Mouse (Mus musculus): ENCODE measurements around the gene Taar4. TPM values are rescaled to one million over a fixed set of nuclear protein-coding genes. Genes with fewer than 3 reads are reported as not detected.

The Taar4 gene
- polyA plus RNA-seq (2014; fragmentation: Illumina TruSeq; extraction: RNeasy Lipid Tissue Mini Kit (QIAGEN cat#74804); ENCODE audit: low replicate concordance), result not detected

GRCm38 (mm10) chr10:23960444-23960915 is at the start of gene Taar4:
TSS of gene Taar4 (plus strand) at chr10:23960494.

GRCm38 (mm10) chr10:23920056-23920455 is 40.2 kb upstream of the Taar4 start, which contains the start of gene Taar1:
TSS of gene Taar1 (plus strand) at chr10:23920356.

GRCm38 (mm10) chr10:23938312-23938711 is 22.0 kb upstream of the Taar4 start, which contains the start of gene Taar2:
TSS of gene Taar2 (plus strand) at chr10:23938572.

DNA sequence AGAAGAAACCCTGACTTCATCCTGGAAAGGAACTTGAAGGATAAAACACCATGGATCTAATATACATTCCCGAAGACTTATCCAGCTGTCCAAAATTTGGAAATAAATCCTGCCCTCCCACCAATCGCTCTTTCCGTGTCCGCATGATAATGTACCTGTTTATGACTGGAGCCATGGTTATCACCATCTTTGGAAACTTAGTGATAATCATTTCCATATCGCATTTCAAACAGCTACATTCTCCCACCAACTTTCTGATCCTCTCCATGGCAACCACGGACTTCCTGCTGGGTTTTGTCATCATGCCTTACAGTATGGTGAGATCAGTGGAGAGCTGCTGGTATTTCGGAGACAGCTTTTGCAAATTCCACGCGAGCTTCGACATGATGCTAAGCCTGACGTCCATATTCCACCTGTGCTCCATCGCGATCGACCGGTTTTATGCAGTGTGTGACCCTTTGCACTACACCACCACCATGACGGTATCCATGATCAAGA is 10.7 kb upstream of the Taar4 start, which contains the start of gene Taar3:
TSS of gene Taar3 (plus strand) at position 51 of the 498 bp plus-strand sequence.

GRCm38 (mm10) chr10:23970656-23971165 is 10.4 kb downstream of the Taar4 start, which contains the start of gene Taar5:
TSS of gene Taar5 (plus strand) at chr10:23970706.

GRCm38 (mm10) chr10:23985546-23985945 is 25.3 kb downstream of the Taar4 start, which contains the start of gene Taar6:
TSS of gene Taar6 (minus strand) at chr10:23985646.

GRCm38 (mm10) chr10:23993381-23993780 is 33.1 kb downstream of the Taar4 start, which contains the start of gene Taar7a:
TSS of gene Taar7a (minus strand) at chr10:23993481.

DNA sequence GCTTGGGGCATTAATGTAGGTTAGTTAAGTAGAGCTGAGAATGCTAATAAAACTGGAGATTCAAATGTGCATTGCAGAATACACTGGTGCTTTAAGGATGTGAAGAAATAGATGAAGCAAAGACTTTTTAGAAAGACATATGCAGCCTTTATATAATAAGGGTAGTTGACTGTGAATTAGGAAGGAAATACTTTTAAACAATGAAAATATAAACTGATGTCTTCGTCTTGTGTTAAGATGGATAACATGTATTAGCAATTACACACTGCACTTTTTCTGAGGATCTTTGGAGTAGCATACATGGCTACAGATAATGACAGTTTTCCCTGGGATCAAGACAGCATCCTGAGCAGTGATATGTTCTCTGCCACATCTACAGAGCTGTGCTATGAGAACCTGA is 39.3 kb downstream of the Taar4 start, which contains the start of gene Taar7b:
TSS of gene Taar7b (plus strand) at position 301 of the 400 bp plus-strand sequence.

Other genes with a start within 250 kb of the Taar4 start
- gene Rps12, start 173.2 kb upstream of the Taar4 start, polyA plus RNA-seq (2014; fragmentation: Illumina TruSeq; extraction: RNeasy Lipid Tissue Mini Kit (QIAGEN cat#74804); ENCODE audit: low replicate concordance), result 248 TPM
- gene Slc18b1, start 163.5 kb upstream of the Taar4 start, polyA plus RNA-seq (2014; fragmentation: Illumina TruSeq; extraction: RNeasy Lipid Tissue Mini Kit (QIAGEN cat#74804); ENCODE audit: low replicate concordance), result 64.9 TPM
- 0.30 TPM for gene Vnn3, start 109.0 kb upstream of the Taar4 start, polyA plus RNA-seq (2014; fragmentation: Illumina TruSeq; extraction: RNeasy Lipid Tissue Mini Kit (QIAGEN cat#74804); ENCODE audit: low replicate concordance)
- 150 TPM for gene Vnn1, start 65.8 kb upstream of the Taar4 start, polyA plus RNA-seq (2014; fragmentation: Illumina TruSeq; extraction: RNeasy Lipid Tissue Mini Kit (QIAGEN cat#74804); ENCODE audit: low replicate concordance)
- gene Taar1, start 40.1 kb upstream of the Taar4 start, polyA plus RNA-seq (2014; fragmentation: Illumina TruSeq; extraction: RNeasy Lipid Tissue Mini Kit (QIAGEN cat#74804); ENCODE audit: low replicate concordance), result not detected
- gene Taar2, start 21.9 kb upstream of the Taar4 start, polyA plus RNA-seq (2014; fragmentation: Illumina TruSeq; extraction: RNeasy Lipid Tissue Mini Kit (QIAGEN cat#74804); ENCODE audit: low replicate concordance), result not detected
- not detected for gene Taar3, start 10.9 kb upstream of the Taar4 start, polyA plus RNA-seq (2014; fragmentation: Illumina TruSeq; extraction: RNeasy Lipid Tissue Mini Kit (QIAGEN cat#74804); ENCODE audit: low replicate concordance)
- not detected for gene Taar5, start 10.2 kb downstream of the Taar4 start, polyA plus RNA-seq (2014; fragmentation: Illumina TruSeq; extraction: RNeasy Lipid Tissue Mini Kit (QIAGEN cat#74804); ENCODE audit: low replicate concordance)
- gene Taar6, start 25.2 kb downstream of the Taar4 start, polyA plus RNA-seq (2014; fragmentation: Illumina TruSeq; extraction: RNeasy Lipid Tissue Mini Kit (QIAGEN cat#74804); ENCODE audit: low replicate concordance), result not detected
- not detected for gene Taar7a, start 33.0 kb downstream of the Taar4 start, polyA plus RNA-seq (2014; fragmentation: Illumina TruSeq; extraction: RNeasy Lipid Tissue Mini Kit (QIAGEN cat#74804); ENCODE audit: low replicate concordance)
- not detected for gene Taar7b, start 39.4 kb downstream of the Taar4 start, polyA plus RNA-seq (2014; fragmentation: Illumina TruSeq; extraction: RNeasy Lipid Tissue Mini Kit (QIAGEN cat#74804); ENCODE audit: low replicate concordance)
- not detected for gene Taar7d, start 66.7 kb downstream of the Taar4 start, polyA plus RNA-seq (2014; fragmentation: Illumina TruSeq; extraction: RNeasy Lipid Tissue Mini Kit (QIAGEN cat#74804); ENCODE audit: low replicate concordance)
- gene Taar7e, start 77.1 kb downstream of the Taar4 start, polyA plus RNA-seq (2014; fragmentation: Illumina TruSeq; extraction: RNeasy Lipid Tissue Mini Kit (QIAGEN cat#74804); ENCODE audit: low replicate concordance), result not detected
- gene Taar7f, start 89.0 kb downstream of the Taar4 start, polyA plus RNA-seq (2014; fragmentation: Illumina TruSeq; extraction: RNeasy Lipid Tissue Mini Kit (QIAGEN cat#74804); ENCODE audit: low replicate concordance), result not detected
- not detected for gene Taar8a, start 116.0 kb downstream of the Taar4 start, polyA plus RNA-seq (2014; fragmentation: Illumina TruSeq; extraction: RNeasy Lipid Tissue Mini Kit (QIAGEN cat#74804); ENCODE audit: low replicate concordance)
- not detected for gene Taar8b, start 131.8 kb downstream of the Taar4 start, polyA plus RNA-seq (2014; fragmentation: Illumina TruSeq; extraction: RNeasy Lipid Tissue Mini Kit (QIAGEN cat#74804); ENCODE audit: low replicate concordance)
- 0.45 TPM for gene Taar8c, start 141.4 kb downstream of the Taar4 start, polyA plus RNA-seq (2014; fragmentation: Illumina TruSeq; extraction: RNeasy Lipid Tissue Mini Kit (QIAGEN cat#74804); ENCODE audit: low replicate concordance)
- not detected for gene Taar9, start 149.0 kb downstream of the Taar4 start, polyA plus RNA-seq (2014; fragmentation: Illumina TruSeq; extraction: RNeasy Lipid Tissue Mini Kit (QIAGEN cat#74804); ENCODE audit: low replicate concordance)
- 266 TPM for gene Stx7, start 188.8 kb downstream of the Taar4 start, polyA plus RNA-seq (2014; fragmentation: Illumina TruSeq; extraction: RNeasy Lipid Tissue Mini Kit (QIAGEN cat#74804); ENCODE audit: low replicate concordance)